Comparison of ENCODE assay signal across 17 mouse cellular contexts in the genomic region with DNA sequence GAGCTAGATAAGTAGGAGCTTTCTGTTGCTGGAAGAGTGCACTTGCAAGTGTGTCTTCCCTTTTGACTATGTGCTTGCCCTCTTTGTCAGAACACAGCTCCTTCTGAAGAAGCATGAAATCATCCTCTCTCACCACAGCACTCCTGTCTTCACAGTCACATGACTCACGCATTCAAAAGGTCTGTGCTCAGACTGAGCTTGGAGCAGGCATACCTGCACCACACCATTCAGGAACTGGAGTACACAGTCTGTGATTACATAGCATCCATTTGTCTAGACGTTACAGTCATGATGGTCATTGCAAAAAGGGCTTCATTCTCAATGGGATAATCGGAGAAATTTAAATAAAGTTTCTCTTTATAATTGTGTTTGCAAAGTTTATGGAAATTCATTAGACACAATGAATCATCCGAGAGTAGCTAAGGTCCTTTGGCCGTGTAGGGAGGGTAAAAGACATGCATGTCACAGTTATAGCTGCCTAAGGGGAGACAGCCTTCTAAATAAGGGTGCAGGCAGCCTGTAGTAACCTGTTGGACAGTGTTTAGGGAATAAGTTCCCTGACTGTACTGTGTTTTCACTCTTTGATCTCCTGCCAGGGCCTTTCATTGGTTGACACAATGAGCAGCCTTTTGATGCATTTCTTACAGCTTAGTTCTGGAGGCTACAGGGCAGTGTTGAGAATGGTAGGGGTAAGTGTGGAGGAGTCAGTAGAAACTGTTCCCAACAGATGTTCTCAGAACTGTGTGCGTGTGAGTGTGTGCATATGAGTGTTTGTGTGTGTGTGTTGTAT.
A peak's percentile ranks its signal among the peaks of the same experiment; 100 is the strongest.
DNase-seq lines count a peak whose midpoint lies in the region; ATAC-seq and TF ChIP-seq lines count a peak whose summit lies in the region.
"Had no signal": no experiment of that assay in that cellular context is flagged by ENCODE, and none has a peak within 500 bp of the region (broad histone marks: within the 10 kb centered on the region; RNA-seq: fewer than 3 reads in every experiment).

No protein-coding gene starts in this region.

- H3K4me1 ChIP-seq in forebrain, embryonic 12.5 days = peaks cover 9% of the 10 kb centered on the region
- peaks cover 11% of the 10 kb centered on the region for H3K4me1 ChIP-seq in forebrain, embryonic 10.5 days
- H3K4me1 ChIP-seq in midbrain, embryonic 15.5 days = peaks cover 7% of the 10 kb centered on the region; the same call in 1 of the 2 replicates
- no peaks in the 10 kb centered on the region for H3K4me1 ChIP-seq in midbrain, embryonic 10.5 days
- 0 out of 2 replicates have a peak, but pooled peaks cover 8% of the 10 kb centered on the region for H3K4me1 ChIP-seq in forebrain, embryonic 15.5 days
- H3K4me1 ChIP-seq in hindbrain, embryonic 14.5 days (replicated peaks; ENCODE audit: control insufficient read depth, insufficient read depth, low read length) = 0 out of 2 replicates have a peak, but pooled peaks cover 4% of the 10 kb centered on the region
- H3K4me1 ChIP-seq: heart, embryonic 13.5 days had no signal

- no peaks in the 10 kb centered on the region for H3K27me3 ChIP-seq in forebrain, embryonic 12.5 days
- H3K27me3 ChIP-seq in forebrain, embryonic 10.5 days (ENCODE audit: poor library complexity, severe bottlenecking) = no peaks in the 10 kb centered on the region
- no peaks in the 10 kb centered on the region for H3K27me3 ChIP-seq in midbrain, embryonic 15.5 days (replicated peaks)
- no peaks in the 10 kb centered on the region for H3K27me3 ChIP-seq in midbrain, embryonic 10.5 days (ENCODE audit: low read depth, poor library complexity, severe bottlenecking)
- H3K27me3 ChIP-seq in forebrain, embryonic 15.5 days = no peaks in the 10 kb centered on the region
- H3K27me3 ChIP-seq in hindbrain, embryonic 14.5 days (ENCODE audit: control insufficient read depth, insufficient read depth, low read length) = no peaks in the 10 kb centered on the region
- H3K27me3 ChIP-seq: heart, embryonic 13.5 days; limb, embryonic 12.5 days; Patski had no signal

- H3K4me2 ChIP-seq in forebrain, embryonic 12.5 days = no peak overlapping the region
- no peak overlapping the region for H3K4me2 ChIP-seq in midbrain, embryonic 15.5 days
- no peak overlapping the region for H3K4me2 ChIP-seq in forebrain, embryonic 15.5 days (replicated peaks)
- no peak overlapping the region for H3K4me2 ChIP-seq in hindbrain, embryonic 14.5 days (replicated peaks)
- H3K4me2 ChIP-seq: heart, embryonic 13.5 days; limb, embryonic 12.5 days had no signal

- H3K27ac ChIP-seq in forebrain, embryonic 12.5 days = no peak overlapping the region
- H3K27ac ChIP-seq in forebrain, embryonic 10.5 days = no peak overlapping the region
- H3K27ac ChIP-seq in midbrain, embryonic 15.5 days = no peak overlapping the region
- H3K27ac ChIP-seq in midbrain, embryonic 10.5 days (replicated peaks) = no peak overlapping the region
- no peak overlapping the region for H3K27ac ChIP-seq in forebrain, embryonic 15.5 days (replicated peaks)
- no peak overlapping the region for H3K27ac ChIP-seq in hindbrain, embryonic 14.5 days
- H3K27ac ChIP-seq: heart, embryonic 13.5 days; limb, embryonic 12.5 days; liver, embryonic 14.5 days had no signal

- TF ChIP-seq CTCF in brain, embryonic 14.5 days (IDR thresholded peaks at IDR 0.05; ENCODE audit: borderline replicate concordance, extremely low read depth, insufficient read depth, insufficient read length) = no peak

- H3K4me3 ChIP-seq in forebrain, embryonic 12.5 days (replicated peaks) = no peak overlapping the region
- no peak overlapping the region for H3K4me3 ChIP-seq in forebrain, embryonic 10.5 days
- H3K4me3 ChIP-seq in midbrain, embryonic 15.5 days = no peak overlapping the region
- H3K4me3 ChIP-seq in midbrain, embryonic 10.5 days = no peak overlapping the region
- H3K4me3 ChIP-seq in forebrain, embryonic 15.5 days = no peak overlapping the region
- no peak overlapping the region for H3K4me3 ChIP-seq in hindbrain, embryonic 14.5 days (replicated peaks; ENCODE audit: low read length)
- H3K4me3 ChIP-seq: heart, embryonic 13.5 days; limb, embryonic 12.5 days had no signal

- TF ChIP-seq POLR2A in brain, embryonic 14.5 days (IDR thresholded peaks at IDR 0.05; ENCODE audit: borderline replicate concordance, extremely low read depth, insufficient read depth, insufficient read length, poor library complexity, severe bottlenecking) = no peak

- intact Hi-C loops in heart, postnatal 10 days (cut with DNase I) = loop anchor here (5.0 kb wide), 1 partner anchor 934 kb away; no protein-coding TSS in a partner anchor

- peak; percentile 30; the same call in 1 of the 2 replicates for ATAC-seq in forebrain, embryonic 12.5 days (ENCODE audit: low FRiP score)
- peak; percentile 50 for ATAC-seq in midbrain, embryonic 15.5 days (replicated peaks)
- peak; percentile 16; the same call in 1 of the 2 replicates for ATAC-seq in forebrain, embryonic 15.5 days (replicated peaks)
- no peak for ATAC-seq in hindbrain, embryonic 14.5 days (ENCODE audit: low FRiP score)
- ATAC-seq: hindbrain, embryonic 16.5 days; intestine, postnatal 0 days; Patski had no signal

- no peaks in the 10 kb centered on the region for H3K9me3 ChIP-seq in forebrain, embryonic 12.5 days
- no peaks in the 10 kb centered on the region for H3K9me3 ChIP-seq in forebrain, embryonic 10.5 days
- H3K9me3 ChIP-seq in midbrain, embryonic 15.5 days = no peaks in the 10 kb centered on the region
- H3K9me3 ChIP-seq in midbrain, embryonic 10.5 days (replicated peaks) = no peaks in the 10 kb centered on the region
- H3K9me3 ChIP-seq in forebrain, embryonic 15.5 days = no peaks in the 10 kb centered on the region
- H3K9me3 ChIP-seq in hindbrain, embryonic 14.5 days (ENCODE audit: control insufficient read depth, low read length) = no peaks in the 10 kb centered on the region
- H3K9me3 ChIP-seq: heart, embryonic 13.5 days; limb, embryonic 12.5 days had no signal

- no peak for DNase-seq in forebrain, embryonic 10.5 days (ENCODE audit: extremely low spot score, low spot score)
- DNase-seq in midbrain, embryonic 10.5 days (ENCODE audit: low spot score) = no peak
- peak; percentile 52 for DNase-seq in brain, embryonic 14.5 days (ENCODE audit: low read depth)
- no peak for DNase-seq in heart, postnatal 10 days
- DNase-seq in hindbrain, embryonic 14.5 days (ENCODE audit: low spot score) = no peak
- DNase-seq: cerebellum, adult 8-10 months; heart, postnatal 36 days; retina, postnatal 1 day had no signal

- WGBS in forebrain, embryonic 12.5 days = 71% methylated on average over 6 of the region's 6 CpGs
- WGBS in forebrain, embryonic 10.5 days = 85% methylated on average over 6 of the region's 6 CpGs
- 77% methylated on average over 6 of the region's 6 CpGs for WGBS in midbrain, embryonic 15.5 days
- 88% methylated on average over 6 of the region's 6 CpGs for WGBS in midbrain, embryonic 10.5 days
- 57% methylated on average over 6 of the region's 6 CpGs for WGBS in forebrain, embryonic 15.5 days
- WGBS in hindbrain, embryonic 14.5 days = 79% methylated on average over 6 of the region's 6 CpGs

- no peaks in the 10 kb centered on the region for H3K36me3 ChIP-seq in forebrain, embryonic 12.5 days (replicated peaks)
- no peaks in the 10 kb centered on the region for H3K36me3 ChIP-seq in forebrain, embryonic 10.5 days (replicated peaks)
- no peaks in the 10 kb centered on the region for H3K36me3 ChIP-seq in midbrain, embryonic 15.5 days (replicated peaks)
- no peaks in the 10 kb centered on the region for H3K36me3 ChIP-seq in midbrain, embryonic 10.5 days
- H3K36me3 ChIP-seq in forebrain, embryonic 15.5 days = no peaks in the 10 kb centered on the region
- H3K36me3 ChIP-seq in hindbrain, embryonic 14.5 days (replicated peaks; ENCODE audit: control insufficient read depth, insufficient read depth) = no peaks in the 10 kb centered on the region
- H3K36me3 ChIP-seq: heart, embryonic 13.5 days; limb, embryonic 12.5 days had no signal

- H3K9ac ChIP-seq in forebrain, embryonic 12.5 days = no peak overlapping the region
- H3K9ac ChIP-seq in midbrain, embryonic 15.5 days = no peak overlapping the region
- no peak overlapping the region for H3K9ac ChIP-seq in forebrain, embryonic 15.5 days (replicated peaks)
- H3K9ac ChIP-seq in hindbrain, embryonic 14.5 days = no peak overlapping the region
- H3K9ac ChIP-seq: heart, embryonic 13.5 days; limb, embryonic 12.5 days; liver, embryonic 14.5 days had no signal
